Mouse (Mus musculus) lung, embryonic 16.5 days (tissue): Measurements from ENCODE around the gene Rpp25. TPM values are rescaled to one million over a fixed set of nuclear protein-coding genes. Genes with fewer than 3 reads are reported as not detected.

Experiments used
- polyA plus RNA-seq: library from polyadenylated mRNA; unstranded; fragments of >200 nt; fragmentation: Nextera tagmentation; extraction: Ambion mirVana; gene quantifications from 2 replicates; pipeline ENCODE4 v1.2.1, GENCODE M21; 2015

Gene Rpp25
- polyA plus RNA-seq, 1 experiment from 2014 or later, result 2.1 TPM

Other genes starting within 250 kb of the Rpp25 start
- 19.4 and 20.3 TPM in 2 replicates for gene 1700017B05Rik, start 241.4 kb upstream of the Rpp25 start, polyA plus RNA-seq
- gene Ppcdc, start 63.9 kb upstream of the Rpp25 start, polyA plus RNA-seq, result 24.8 and 27.6 TPM in 2 replicates
- gene Scamp5, start 36.0 kb upstream of the Rpp25 start, polyA plus RNA-seq, result 6.2 and 7.0 TPM in 2 replicates
- 448 and 496 TPM in 2 replicates for gene Cox5a, start 17.2 kb downstream of the Rpp25 start, polyA plus RNA-seq
- 18.3 and 19.0 TPM in 2 replicates for gene Fam219b, start 33.5 kb downstream of the Rpp25 start, polyA plus RNA-seq
- 38.6 and 40.9 TPM in 2 replicates for gene Mpi, start 48.7 kb downstream of the Rpp25 start, polyA plus RNA-seq
- 66.9 and 70.3 TPM in 2 replicates for gene Scamp2, start 56.9 kb downstream of the Rpp25 start, polyA plus RNA-seq
- gene Ulk3, start 85.4 kb downstream of the Rpp25 start, polyA plus RNA-seq, result 17.3 and 17.9 TPM in 2 replicates
- gene Cplx3, start 102.3 kb downstream of the Rpp25 start, polyA plus RNA-seq, result not detected in 2 replicates
- not detected in 2 replicates for gene Lman1l, start 116.7 kb downstream of the Rpp25 start, polyA plus RNA-seq
- 25.5 and 27.8 TPM in 2 replicates for gene Csk, start 149.6 kb downstream of the Rpp25 start, polyA plus RNA-seq
- not detected in 2 replicates for gene Cyp1a2, start 179.7 kb downstream of the Rpp25 start, polyA plus RNA-seq
- 0.13 TPM in 1 of 2 replicates, not detected in the other for gene Cyp1a1, start 183.9 kb downstream of the Rpp25 start, polyA plus RNA-seq
- 31.1 TPM in 2 replicates for gene Edc3, start 204.5 kb downstream of the Rpp25 start, polyA plus RNA-seq